Mouse (Mus musculus): ENCODE measurements at regions not wholly inside any gene's neighbourhood (a gene's known extent, or its start where the extent isn't known, plus 50 kb on each side); places are given as distances from the start of the nearest gene placed in this dataset.

GRCm38 (mm10) chr1:79925776-79926175 is 64.8 kb upstream of the Serpine2 start:
- TF ChIP-seq CTCF (IDR thresholded peaks at IDR 0.05; ENCODE audit: low read depth) (no peak), EP300 (IDR thresholded peaks at IDR 0.05; ENCODE audit: low read depth) (no peak)

All from heart, postnatal 0 days (tissue).